Mouse (Mus musculus): ENCODE data around the gene Sned1. TPM values are rescaled to one million over a fixed set of nuclear protein-coding genes. Genes with fewer than 3 reads are reported as not detected.

The Sned1 gene
- polyA plus RNA-seq, 1 experiment from 2014 or later = 17.9 TPM

DNA sequence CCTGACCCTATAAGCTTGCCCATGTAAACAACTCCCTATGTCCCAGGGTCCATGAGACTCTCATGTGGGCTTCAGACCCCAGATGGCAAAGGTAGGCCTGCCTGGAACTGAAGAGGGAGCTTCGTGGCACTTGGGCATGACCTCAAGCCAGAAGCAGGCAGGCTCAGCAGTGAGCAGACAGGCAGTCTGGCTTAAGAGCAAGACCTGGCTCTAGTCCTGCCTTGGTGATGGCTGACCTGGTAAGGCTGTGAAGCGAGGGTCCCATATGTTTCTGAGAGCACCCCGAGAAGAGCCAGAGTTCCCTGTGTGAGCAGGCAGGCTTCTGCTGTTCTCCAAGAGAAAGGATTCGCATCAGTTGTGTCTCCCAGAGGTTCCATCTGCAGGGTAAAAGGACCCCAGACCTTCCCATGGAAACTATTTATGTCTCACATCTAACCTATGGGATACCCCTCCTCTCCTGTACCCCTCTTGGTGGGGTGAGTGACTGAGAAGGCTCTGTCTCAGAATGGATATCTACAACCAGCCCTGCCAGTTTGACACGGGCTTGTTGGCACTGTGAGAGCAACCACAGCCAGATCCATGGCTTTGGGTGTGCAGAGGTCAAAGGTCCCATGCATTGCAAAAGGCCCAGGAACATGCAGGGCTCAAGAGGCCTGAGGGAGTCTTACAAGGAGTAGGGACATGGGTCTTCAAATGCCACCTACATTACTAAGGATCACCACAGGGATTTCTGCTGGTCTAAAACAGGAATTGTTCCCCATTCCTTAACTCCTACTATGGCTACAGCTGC lies 9.7 kb upstream of the Sned1 start:
- Histone ChIP-seq H3K4me2 (replicated peaks; ENCODE audit: low read depth, low read length) (no peak overlapping the region), H3K9ac (ENCODE audit: low read depth, low read length) (no peak overlapping the region)
- WGBS = 71% methylated on average over 5 of the region's 5 CpGs

DNA sequence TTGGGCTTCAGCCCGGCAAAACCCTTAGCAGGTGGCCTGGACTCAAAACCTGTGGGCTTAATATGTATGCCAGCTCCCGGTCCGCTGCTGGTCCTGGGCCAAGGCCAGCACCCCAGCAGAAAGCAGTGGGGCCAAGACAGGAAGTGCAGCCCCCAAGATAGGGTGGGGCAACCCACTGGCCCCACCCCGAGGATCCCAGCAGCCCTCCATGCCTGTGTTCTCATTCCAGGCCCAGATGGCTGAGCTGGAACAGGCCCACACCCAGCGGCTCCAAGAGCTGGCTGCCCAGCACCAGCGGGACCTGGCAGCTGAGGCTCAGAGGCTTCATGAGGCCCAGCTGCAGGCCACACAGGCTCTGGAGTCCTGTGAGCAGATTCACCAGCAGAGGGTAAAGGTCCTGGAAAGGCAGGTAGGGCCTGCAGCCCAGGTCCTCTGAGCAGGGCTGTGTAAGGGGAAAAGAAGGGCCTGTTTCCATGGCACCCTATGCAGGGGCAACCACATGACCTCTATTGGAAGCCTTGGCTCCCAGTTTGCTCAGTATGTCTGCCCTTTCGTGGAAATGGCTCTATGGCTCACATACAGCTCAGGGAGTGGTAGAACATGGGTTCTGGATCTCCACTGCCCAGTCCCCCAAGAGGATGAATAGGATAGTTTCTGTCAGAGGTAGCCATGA lies 8.2 kb upstream of the Sned1 start:
- 0 out of 2 replicates have a peak, but pooled peaks have one; percentile 19 for ATAC-seq (ENCODE audit: low FRiP score, low TSS enrichment)
- H3K9ac ChIP-seq (ENCODE audit: low read depth, low read length) = no peak overlapping the region
- H3K4me2 ChIP-seq (replicated peaks; ENCODE audit: low read depth, low read length) = no peak overlapping the region

More for the DNA sequence above, 9.7 kb upstream of the Sned1 start:
- H3K4me3 ChIP-seq (ENCODE audit: low read length) = no peak overlapping the region
- no peak for ATAC-seq (ENCODE audit: low FRiP score, low TSS enrichment)
- H3K27ac ChIP-seq (ENCODE audit: low read depth, low read length) = no peak overlapping the region; the same call in 1 of the 2 replicates
- H3K36me3 ChIP-seq (ENCODE audit: control insufficient read depth, insufficient read depth, low read length) = no peaks in the 10 kb centered on the region
- no peaks in the 10 kb centered on the region for H3K9me3 ChIP-seq (ENCODE audit: control insufficient read depth, low read length)
- H3K27me3 ChIP-seq (ENCODE audit: control insufficient read depth, insufficient read depth, low read length) = no peaks in the 10 kb centered on the region
- H3K4me1 ChIP-seq (ENCODE audit: control insufficient read depth, insufficient read depth, low read length) = peaks cover 19% of the 10 kb centered on the region; the same call in 1 of the 2 replicates

DNA sequence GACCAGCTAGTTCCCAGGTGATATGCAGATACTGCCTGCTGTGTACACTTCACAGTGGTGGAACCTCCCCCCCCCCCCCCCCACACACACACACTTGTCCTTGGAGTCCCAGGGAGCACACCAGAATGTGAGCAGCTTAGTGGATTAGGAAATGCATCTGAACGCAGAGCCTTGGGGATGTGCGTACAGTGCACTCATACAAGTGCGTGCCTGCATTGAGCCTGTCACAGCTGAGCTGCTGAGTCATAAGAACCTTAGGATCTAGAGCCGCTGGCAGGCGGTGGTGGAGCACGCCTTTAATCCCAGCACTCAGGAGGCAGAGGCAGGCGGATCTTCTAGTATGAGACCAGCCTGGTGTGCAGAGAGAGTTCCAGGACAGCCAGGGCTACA lies 7.7 kb upstream of the Sned1 start:
- Histone ChIP-seq H3K36me3 (ENCODE audit: control insufficient read depth, insufficient read depth, low read length) (no peaks in the 10 kb centered on the region), H3K9ac (ENCODE audit: low read depth, low read length) (no peak overlapping the region), H3K27ac (ENCODE audit: low read depth, low read length) (no peak overlapping the region), H3K9me3 (ENCODE audit: control insufficient read depth, low read length) (no peaks in the 10 kb centered on the region), H3K4me2 (replicated peaks; ENCODE audit: low read depth, low read length) (no peak overlapping the region), H3K4me1 (ENCODE audit: control insufficient read depth, insufficient read depth, low read length) (peaks cover 25% of the 10 kb centered on the region; the same call in 1 of the 2 replicates), H3K4me3 (ENCODE audit: low read length) (no peak overlapping the region), H3K27me3 (ENCODE audit: control insufficient read depth, insufficient read depth, low read length) (no peaks in the 10 kb centered on the region)
- ATAC-seq (ENCODE audit: low FRiP score, low TSS enrichment) = no peak
- WGBS = 95% methylated on average over 7 of the region's 7 CpGs

More for the DNA sequence above, 8.2 kb upstream of the Sned1 start:
- peaks cover 19% of the 10 kb centered on the region; the same call in 1 of the 2 replicates for H3K4me1 ChIP-seq (ENCODE audit: control insufficient read depth, insufficient read depth, low read length)
- no peaks in the 10 kb centered on the region for H3K36me3 ChIP-seq (ENCODE audit: control insufficient read depth, insufficient read depth, low read length)
- no peak overlapping the region for H3K4me3 ChIP-seq (ENCODE audit: low read length)
- H3K9me3 ChIP-seq (ENCODE audit: control insufficient read depth, low read length) = no peaks in the 10 kb centered on the region
- H3K27me3 ChIP-seq (ENCODE audit: control insufficient read depth, insufficient read depth, low read length) = no peaks in the 10 kb centered on the region
- 73% methylated on average over 7 of the region's 7 CpGs for WGBS
- no peak overlapping the region for H3K27ac ChIP-seq (ENCODE audit: low read depth, low read length)

DNA sequence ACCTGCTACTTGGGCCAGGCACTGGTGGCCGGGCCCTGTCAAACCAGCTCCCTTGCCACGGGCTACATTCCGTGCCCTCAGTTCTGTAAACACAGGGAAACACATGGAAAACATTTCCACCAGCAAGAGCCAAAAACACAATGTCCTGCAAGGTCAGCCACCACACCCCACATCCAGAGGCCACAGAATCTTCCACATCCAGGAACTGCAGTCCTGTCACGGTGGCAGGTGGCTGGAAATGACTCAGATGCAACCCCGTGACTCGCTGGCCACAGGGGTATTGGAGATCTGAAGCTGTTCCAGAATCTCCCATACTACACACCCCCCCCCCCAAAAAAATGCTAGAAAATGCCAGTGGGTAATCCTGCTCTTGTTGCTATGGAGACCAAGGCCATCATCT lies 6.4 kb upstream of the Sned1 start:
- Histone ChIP-seq H3K27me3 (ENCODE audit: control insufficient read depth, insufficient read depth, low read length) (no peaks in the 10 kb centered on the region), H3K4me1 (ENCODE audit: control insufficient read depth, insufficient read depth, low read length) (peaks cover 35% of the 10 kb centered on the region; the same call in 1 of the 2 replicates), H3K4me3 (ENCODE audit: low read length) (no peak overlapping the region), H3K9ac (ENCODE audit: low read depth, low read length) (no peak overlapping the region), H3K36me3 (ENCODE audit: control insufficient read depth, insufficient read depth, low read length) (no peaks in the 10 kb centered on the region), H3K27ac (ENCODE audit: low read depth, low read length) (no peak overlapping the region), H3K9me3 (ENCODE audit: control insufficient read depth, low read length) (no peaks in the 10 kb centered on the region), H3K4me2 (replicated peaks; ENCODE audit: low read depth, low read length) (no peak overlapping the region)
- ATAC-seq (ENCODE audit: low FRiP score, low TSS enrichment) = no peak
- 81% methylated on average over 6 of the region's 6 CpGs for WGBS

DNA sequence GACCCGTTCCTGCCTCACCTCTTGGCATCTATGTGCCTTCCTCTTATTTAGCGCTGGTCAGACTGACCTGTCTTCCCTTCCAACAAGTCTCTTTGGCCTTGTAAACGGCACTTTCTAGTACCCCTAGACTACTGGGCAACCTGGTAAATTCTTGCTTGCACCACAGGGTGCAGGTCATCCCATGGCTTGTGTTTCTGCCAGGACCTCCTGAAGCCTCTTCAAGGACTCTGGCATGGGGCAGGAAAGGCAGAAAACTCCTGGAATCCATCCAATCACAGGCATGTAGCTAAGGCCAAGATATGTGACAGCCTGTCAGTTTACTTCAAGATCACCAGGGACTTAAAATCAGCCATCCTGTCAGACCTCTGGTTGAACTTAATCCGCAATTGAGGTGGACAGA lies 6.0 kb upstream of the Sned1 start:
- no peak for ATAC-seq (ENCODE audit: low FRiP score, low TSS enrichment)
- Histone ChIP-seq H3K4me3 (ENCODE audit: low read length) (no peak overlapping the region), H3K27me3 (ENCODE audit: control insufficient read depth, insufficient read depth, low read length) (no peaks in the 10 kb centered on the region), H3K9ac (ENCODE audit: low read depth, low read length) (no peak overlapping the region), H3K4me1 (ENCODE audit: control insufficient read depth, insufficient read depth, low read length) (peaks cover 36% of the 10 kb centered on the region; the same call in 1 of the 2 replicates), H3K36me3 (ENCODE audit: control insufficient read depth, insufficient read depth, low read length) (no peaks in the 10 kb centered on the region), H3K27ac (ENCODE audit: low read depth, low read length) (no peak overlapping the region), H3K9me3 (ENCODE audit: control insufficient read depth, low read length) (no peaks in the 10 kb centered on the region), H3K4me2 (replicated peaks; ENCODE audit: low read depth, low read length) (no peak overlapping the region)
- WGBS = 77% methylated on average over 4 of the region's 4 CpGs

DNA sequence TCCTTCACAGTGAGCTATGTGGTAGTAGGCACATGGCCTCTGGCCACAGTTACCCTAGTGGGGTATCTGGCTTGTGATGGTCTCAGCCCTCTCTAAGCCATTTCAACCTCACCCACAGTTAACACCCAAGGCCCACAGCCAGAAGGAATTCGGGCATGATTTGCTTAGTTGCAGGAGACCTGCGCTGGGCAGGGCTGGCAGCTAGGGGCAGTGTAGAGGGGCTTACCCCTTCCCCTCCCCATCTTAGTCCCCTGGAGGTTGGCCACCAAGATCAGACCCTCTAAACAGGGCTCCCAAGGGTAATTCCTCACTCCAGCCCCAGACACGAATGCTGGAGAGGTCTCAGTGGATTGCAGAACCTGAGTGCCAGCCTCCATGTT lies 894 bp downstream of the Sned1 start:
- H3K27me3 ChIP-seq (ENCODE audit: control insufficient read depth, insufficient read depth, low read length) = 0 out of 2 replicates have a peak, but pooled peaks cover 3% of the 10 kb centered on the region
- peaks cover 42% of the 10 kb centered on the region for H3K4me1 ChIP-seq (ENCODE audit: control insufficient read depth, insufficient read depth, low read length)
- no peaks in the 10 kb centered on the region for H3K36me3 ChIP-seq (ENCODE audit: control insufficient read depth, insufficient read depth, low read length)
- WGBS = 9% methylated on average over 3 of the region's 3 CpGs
- H3K4me3 ChIP-seq (ENCODE audit: low read length) = peak overlapping the region; percentile 49
- H3K4me2 ChIP-seq (replicated peaks; ENCODE audit: low read depth, low read length) = peak overlapping the region; percentile 100
- H3K9me3 ChIP-seq (ENCODE audit: control insufficient read depth, low read length) = no peaks in the 10 kb centered on the region
- H3K9ac ChIP-seq (ENCODE audit: low read depth, low read length) = peak overlapping the region; percentile 62
- peak; percentile 16 for ATAC-seq (ENCODE audit: low FRiP score, low TSS enrichment)
- H3K27ac ChIP-seq (ENCODE audit: low read depth, low read length) = no peak overlapping the region

DNA sequence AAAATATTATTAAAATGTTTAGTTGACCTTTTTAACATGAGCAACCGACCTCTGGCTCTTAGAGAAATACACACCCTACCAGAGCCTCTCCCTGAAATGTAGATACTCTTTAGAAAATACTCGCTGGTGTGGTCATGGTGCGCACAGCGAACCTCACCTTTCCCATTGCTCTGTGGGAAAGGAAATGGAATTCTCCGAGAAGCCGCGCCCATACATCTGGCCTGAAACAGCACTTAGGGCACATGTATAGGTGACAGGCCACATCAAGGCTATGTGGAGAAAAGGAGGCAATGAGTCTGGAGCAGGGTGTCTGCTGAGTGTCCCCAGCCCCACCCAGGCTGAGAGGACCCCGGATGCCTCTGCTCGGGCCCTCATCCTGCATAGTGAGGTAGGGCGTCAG lies 2.0 kb downstream of the Sned1 start:
- Histone ChIP-seq H3K4me1 (ENCODE audit: control insufficient read depth, insufficient read depth, low read length) (peaks cover 39% of the 10 kb centered on the region), H3K4me2 (replicated peaks; ENCODE audit: low read depth, low read length) (peak overlapping the region; percentile 100; the same call in 1 of the 2 replicates), H3K36me3 (ENCODE audit: control insufficient read depth, insufficient read depth, low read length) (no peaks in the 10 kb centered on the region), H3K9me3 (ENCODE audit: control insufficient read depth, low read length) (no peaks in the 10 kb centered on the region), H3K27ac (ENCODE audit: low read depth, low read length) (no peak overlapping the region), H3K9ac (ENCODE audit: low read depth, low read length) (no peak overlapping the region), H3K27me3 (ENCODE audit: control insufficient read depth, insufficient read depth, low read length) (0 out of 2 replicates have a peak, but pooled peaks cover 3% of the 10 kb centered on the region), H3K4me3 (ENCODE audit: low read length) (no peak overlapping the region)
- no peak for ATAC-seq (ENCODE audit: low FRiP score, low TSS enrichment)
- 87% methylated on average over 10 of the region's 10 CpGs for WGBS

DNA sequence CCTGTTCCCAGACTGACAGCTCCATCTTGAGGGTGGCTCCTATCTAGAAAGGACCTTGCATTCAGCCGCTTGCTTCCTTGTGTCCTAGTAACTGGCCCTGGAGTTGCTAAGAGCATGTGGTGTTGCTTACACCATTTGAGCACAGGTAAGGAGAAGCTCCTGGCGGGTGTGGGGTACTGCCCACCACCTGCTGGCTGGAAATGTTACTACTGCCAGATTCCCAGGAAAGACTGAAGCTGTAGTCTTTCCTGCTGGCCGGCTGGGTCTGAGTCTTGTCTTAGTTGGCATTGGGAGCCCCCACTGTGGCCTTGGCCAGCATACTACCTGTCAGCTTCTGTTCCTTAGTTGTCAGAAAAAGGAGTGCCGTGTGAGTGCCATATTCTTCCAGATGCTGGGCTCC lies 2.6 kb downstream of the Sned1 start:
- ATAC-seq (ENCODE audit: low FRiP score, low TSS enrichment) = no peak
- H3K9ac ChIP-seq (ENCODE audit: low read depth, low read length) = no peak overlapping the region
- no peaks in the 10 kb centered on the region for H3K36me3 ChIP-seq (ENCODE audit: control insufficient read depth, insufficient read depth, low read length)
- 49% methylated on average over 4 of the region's 4 CpGs for WGBS
- 0 out of 2 replicates have a peak, but pooled peaks cover 3% of the 10 kb centered on the region for H3K27me3 ChIP-seq (ENCODE audit: control insufficient read depth, insufficient read depth, low read length)
- no peak overlapping the region for H3K4me3 ChIP-seq (ENCODE audit: low read length)
- H3K4me1 ChIP-seq (ENCODE audit: control insufficient read depth, insufficient read depth, low read length) = peaks cover 34% of the 10 kb centered on the region
- no peak overlapping the region for H3K4me2 ChIP-seq (replicated peaks; ENCODE audit: low read depth, low read length)
- no peaks in the 10 kb centered on the region for H3K9me3 ChIP-seq (ENCODE audit: control insufficient read depth, low read length)
- no peak overlapping the region for H3K27ac ChIP-seq (ENCODE audit: low read depth, low read length)

DNA sequence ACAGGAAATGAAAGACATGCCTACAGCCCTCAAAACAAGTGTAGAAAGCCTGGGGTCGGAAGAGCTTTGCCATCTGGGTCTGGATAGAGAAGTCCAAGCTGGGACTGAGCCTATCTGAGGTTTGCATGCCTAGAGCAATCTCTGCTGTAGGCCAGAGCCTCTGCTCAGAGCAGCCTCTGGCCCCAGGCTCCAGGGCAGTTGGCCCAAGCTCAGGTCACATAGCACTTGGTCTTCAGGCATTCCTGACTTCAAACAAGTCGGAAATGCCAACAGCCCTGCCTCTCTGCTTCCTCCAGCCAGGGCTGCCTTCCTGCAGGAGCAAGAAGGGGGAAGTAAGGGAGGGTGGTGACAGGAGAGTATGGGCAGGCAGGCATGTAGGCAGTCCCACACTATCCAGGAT lies 10.3 kb downstream of the Sned1 start:
- H3K9ac ChIP-seq (ENCODE audit: low read depth, low read length) = no peak overlapping the region
- H3K4me3 ChIP-seq (ENCODE audit: low read length) = no peak overlapping the region
- H3K4me1 ChIP-seq (ENCODE audit: control insufficient read depth, insufficient read depth, low read length) = no peaks in the 10 kb centered on the region
- no peak for ATAC-seq (ENCODE audit: low FRiP score, low TSS enrichment)
- H3K4me2 ChIP-seq (replicated peaks; ENCODE audit: low read depth, low read length) = no peak overlapping the region
- no peaks in the 10 kb centered on the region for H3K9me3 ChIP-seq (ENCODE audit: control insufficient read depth, low read length)
- H3K36me3 ChIP-seq (ENCODE audit: control insufficient read depth, insufficient read depth, low read length) = no peaks in the 10 kb centered on the region
- no peaks in the 10 kb centered on the region for H3K27me3 ChIP-seq (ENCODE audit: control insufficient read depth, insufficient read depth, low read length)
- H3K27ac ChIP-seq (ENCODE audit: low read depth, low read length) = no peak overlapping the region
- WGBS = 56% methylated on average over 2 of the region's 2 CpGs
